16 mouse cellular contexts compared by ENCODE assay signal in genomic region chr9:123219826-123220225, GRCm38 (mm10). TPM values are rescaled to one million over a fixed set of nuclear protein-coding genes. Genes with fewer than 3 reads are reported as not detected.
DNase-seq lines count a peak whose midpoint lies in the region; ATAC-seq and TF ChIP-seq lines count a peak whose summit lies in the region.
"Had no signal": no experiment of that assay in that cellular context is flagged by ENCODE, and none has a peak within 500 bp of the region (broad histone marks: within the 10 kb centered on the region; RNA-seq: fewer than 3 reads in every experiment).

No protein-coding gene starts in this region.

- DNase-seq in heart, adult 8-10 months (ENCODE audit: low spot score) = no peak
- peak; percentile 13 for DNase-seq in left cerebral cortex, adult 11 months (ENCODE audit: low spot score)
- no peak for DNase-seq in left cerebral cortex, postnatal 4 days
- DNase-seq in thymus, postnatal 0 days (ENCODE audit: low spot score) = no peak
- DNase-seq in spleen, postnatal 14 days (ENCODE audit: low spot score in 2 of 2) = no peak
- DNase-seq: B cell, adult 2 months; gastrocnemius, adult 2 months; kidney, postnatal 25 days had no signal

- peaks cover 17% of the 10 kb centered on the region for H3K27me3 ChIP-seq in heart, embryonic 11.5 days (ENCODE audit: control insufficient read depth, insufficient read depth, low read length)

- no peak overlapping the region for H3K4me2 ChIP-seq in heart, embryonic 11.5 days
- H3K4me2 ChIP-seq: hindbrain, embryonic 14.5 days; limb, embryonic 13.5 days had no signal

- no peak overlapping the region for H3K4me3 ChIP-seq in heart, embryonic 11.5 days (ENCODE audit: low read depth, low read length)
- no peak overlapping the region for H3K4me3 ChIP-seq in olfactory bulb, adult 2 months (ENCODE audit: insufficient read depth, low read depth, low read length)
- H3K4me3 ChIP-seq: erythroblast, embryonic 14.5 days; gastrocnemius, adult 2 months; limb, embryonic 13.5 days had no signal

- no peak for TF ChIP-seq CTCF in olfactory bulb, adult 2 months (IDR thresholded peaks at IDR 0.05; ENCODE audit: insufficient read depth, low read depth, low read length)

- peak overlapping the region; percentile 57 for H3K27ac ChIP-seq in heart, embryonic 11.5 days (ENCODE audit: low read depth, low read length)
- H3K27ac ChIP-seq in olfactory bulb, adult 2 months (ENCODE audit: insufficient read depth, low read depth, low read length) = peak overlapping the region; percentile 27; the same call in 1 of the 2 replicates
- H3K27ac ChIP-seq: gastrocnemius, adult 2 months; hindbrain, embryonic 14.5 days; limb, embryonic 13.5 days had no signal

- H3K9me3 ChIP-seq in heart, embryonic 11.5 days (replicated peaks; ENCODE audit: control insufficient read depth, low read length) = no peaks in the 10 kb centered on the region
- H3K9me3 ChIP-seq: limb, embryonic 13.5 days had no signal

- intact Hi-C loops in left cerebral cortex, postnatal 4 days (cut with DNase I) = no loop called here

- no peak for ATAC-seq in heart, embryonic 11.5 days (replicated peaks; ENCODE audit: insufficient number of reproducible peaks, low FRiP score, low TSS enrichment)
- ATAC-seq in frontal cortex, adult (ENCODE audit: low TSS enrichment) = peak; percentile 99
- ATAC-seq: activated CD4-positive, CD25-positive, alpha-beta regulatory T cell, adult 4 months had no signal

- H3K36me3 ChIP-seq in heart, embryonic 11.5 days (ENCODE audit: control insufficient read depth, insufficient read depth, low read length) = no peaks in the 10 kb centered on the region
- H3K36me3 ChIP-seq: limb, embryonic 13.5 days had no signal

- peaks cover 11% of the 10 kb centered on the region for H3K4me1 ChIP-seq in heart, embryonic 11.5 days (ENCODE audit: control insufficient read depth, insufficient read depth, low read length)
- H3K4me1 ChIP-seq in olfactory bulb, adult 2 months (ENCODE audit: control insufficient read depth, insufficient read depth, low read length) = peaks cover 11% of the 10 kb centered on the region

- TF ChIP-seq POLR2A in olfactory bulb, adult 2 months (IDR thresholded peaks at IDR 0.05; ENCODE audit: insufficient read depth, low read depth, low read length) = no peak

- 26% methylated on average over 5 of the region's 5 CpGs for WGBS in heart, embryonic 11.5 days (ENCODE audit: insufficient replicate concordance)
- 16% methylated on average over 5 of the region's 5 CpGs for WGBS in olfactory bulb, adult 2 months

- H3K9ac ChIP-seq in heart, embryonic 11.5 days (ENCODE audit: low read depth, low read length) = 0 out of 2 replicates have a peak overlapping the region, but pooled peaks have one; percentile 16
- H3K9ac ChIP-seq: hindbrain, embryonic 14.5 days; limb, embryonic 13.5 days had no signal

RNA-seq across cellular contexts. Expression of gene Cdcp1, which starts 4.0 kb away (rescaled TPM):
- 0.32 and 0.49 TPM in 2 replicates for polyA plus RNA-seq in heart, embryonic 11.5 days (2014; fragmentation: Nextera tagmentation; extraction: Ambion mirVana)
- under 1 TPM; 0.11 to 0.28 (median 0.20) TPM for total RNA-seq in heart, adult 8-10 months (2022)
- under 1 TPM; 0.20 to 0.30 TPM for total RNA-seq in left cerebral cortex, postnatal 4 days (2021)
- not detected in 2 replicates for polyA plus RNA-seq in olfactory bulb, adult 2 months (2012; ENCODE audit: insufficient read depth, insufficient read length, low replicate concordance, missing spikeins)
- polyA plus RNA-seq in thymus, postnatal 0 days (2015; fragmentation: Nextera tagmentation; extraction: Ambion mirVana) = 5.6 and 6.8 TPM in 2 replicates
- total RNA-seq: gastrocnemius, adult 2 months; MEL had no signal
- polyA plus RNA-seq: erythroblast, embryonic 14.5 days had no signal

RNA-seq across cellular contexts. Expression of gene Tmem158, which starts 40.7 kb away (rescaled TPM):
- polyA plus RNA-seq in heart, embryonic 11.5 days (2014; fragmentation: Nextera tagmentation; extraction: Ambion mirVana) = 2.2 and 2.3 TPM in 2 replicates
- 1 to 10 TPM; 3.8 to 5.3 (median 4.5) TPM for total RNA-seq in heart, adult 8-10 months (2022)
- total RNA-seq in left cerebral cortex, postnatal 4 days (2021) = 100 to 1,000 TPM; 124 to 132 TPM
- polyA plus RNA-seq in olfactory bulb, adult 2 months (2012; ENCODE audit: insufficient read depth, insufficient read length, low replicate concordance, missing spikeins) = not detected in 2 replicates
- polyA plus RNA-seq in thymus, postnatal 0 days (2015; fragmentation: Nextera tagmentation; extraction: Ambion mirVana) = 7.8 and 8.7 TPM in 2 replicates
